Mouse (Mus musculus) stomach, postnatal 0 days (tissue): ENCODE measurements around the gene Clspn. TPM values are rescaled to one million over a fixed set of nuclear protein-coding genes. Genes with fewer than 3 reads are reported as not detected.

ENCODE experiments used
- ATAC-seq: fragments of 200-750 bp; cut with Nextera tagmentation; 2 replicates; pipeline ENCODE4 v1.8.0; 2017; ENCODE audit not compliant: low FRiP score, low TSS enrichment
- DNase-seq: peaks from one replicate; pipeline ENCODE4 v3.0.0-alpha.2; 2016; ENCODE audit warnings: low spot score
- H3K27ac ChIP-seq: fragments of 300-500 bp; sonication (generic); replicated peaks from 2 replicates; pipeline ENCODE4 v1.5.1; 2014; ENCODE audit warnings: mild to moderate bottlenecking, control low read depth
- H3K27me3 ChIP-seq: fragments of 300-500 bp; sonication (generic); 2 replicates; pipeline ENCODE4 v1.6.1; 2014; ENCODE audit warnings: low read length; ENCODE audit not compliant: control insufficient read depth, insufficient read depth
- H3K36me3 ChIP-seq: fragments of 300-500 bp; sonication (generic); 2 replicates; pipeline ENCODE4 v1.6.1; 2014; ENCODE audit warnings: low read length, mixed read lengths; ENCODE audit not compliant: control insufficient read depth, insufficient read depth
- H3K4me1 ChIP-seq: fragments of 300-500 bp; sonication (generic); replicated peaks from 2 replicates; pipeline ENCODE4 v1.6.1; 2014; ENCODE audit warnings: antibody characterized with exemption; ENCODE audit not compliant: control insufficient read depth, insufficient read depth
- H3K4me2 ChIP-seq: fragments of 300-500 bp; sonication (generic); replicated peaks from 2 replicates; pipeline ENCODE4 v1.6.1; 2014; ENCODE audit warnings: low read depth, mild to moderate bottlenecking, control low read depth, moderate library complexity
- H3K4me3 ChIP-seq: fragments of 300-500 bp; sonication (generic); 2 replicates; pipeline ENCODE4 v1.5.1; 2014; ENCODE audit warnings: low read depth, low read length, control low read depth
- H3K9ac ChIP-seq: fragments of 300-500 bp; sonication (generic); 2 replicates; pipeline ENCODE4 v1.6.1; 2014; ENCODE audit warnings: mild to moderate bottlenecking, low read length, control low read depth, mixed read lengths
- H3K9me3 ChIP-seq: fragments of 300-500 bp; sonication (generic); 2 replicates; pipeline ENCODE4 v1.6.1; 2016; ENCODE audit warnings: low read length; ENCODE audit not compliant: control insufficient read depth
- CTCF ChIP-seq: IDR thresholded peaks from 2 replicates; pipeline ENCODE4 v1.5.1; 2016; ENCODE audit warnings: antibody characterized with exemption, low read depth, mild to moderate bottlenecking, moderate library complexity
- EP300 ChIP-seq: optimal IDR thresholded peaks from 2 replicates; pipeline ENCODE3; 2016; ENCODE audit warnings: antibody characterized with exemption
- WGBS: fragments of 180-500 bp; shearing (Covaris S2); extraction: QIAGEN DNeasy Blood & Tissue Kit; methylation state at CpG from one replicate; pipeline ENCODE4 v1.1.7; 2014; 5-methylcytosine and 5-hydroxymethylcytosine counted together
- microRNA-seq: library from miRNA; unstranded; fragments of <30 nt; microRNA quantifications from one replicate; pipeline ENCODE4, GENCODE M21; 2016
- polyA plus RNA-seq: library from polyadenylated mRNA; unstranded; fragments of >200 nt; fragmentation: Nextera tagmentation; extraction: Ambion mirVana; gene quantifications from 2 replicates; pipeline ENCODE4 v1.2.1, GENCODE M21; 2015

The Clspn gene
- polyA plus RNA-seq, 1 experiment from 2014 or later: 8.9 TPM

GRCm38 (mm10) chr4:126641901-126642300 is 85.2 kb downstream of the Clspn start:
- no peak overlapping the region for H3K4me2 ChIP-seq
- ATAC-seq (no peak), DNase-seq (no peak)
- H3K4me3 ChIP-seq: no peak overlapping the region
- H3K36me3 ChIP-seq: no peaks in the 10 kb centered on the region
- no peaks in the 10 kb centered on the region for H3K4me1 ChIP-seq
- no peaks in the 10 kb centered on the region for H3K27me3 ChIP-seq
- H3K27ac ChIP-seq: no peak overlapping the region
- TF ChIP-seq CTCF (no peak), EP300 (no peak)
- WGBS: 33% methylated on average over 9 of the region's 9 CpGs
- no peaks in the 10 kb centered on the region for H3K9me3 ChIP-seq
- H3K9ac ChIP-seq: no peak overlapping the region

Small RNA genes within 50 kb of the gene (microRNA-seq; reads per million reads assigned to microRNA genes)
- not detected for gene Mir7119

Other genes starting within 250 kb of the Clspn start
- 33.8 and 35.7 TPM in 2 replicates for gene Adprhl2, start 235.2 kb upstream of the Clspn start, polyA plus RNA-seq
- gene Tekt2, start 231.2 kb upstream of the Clspn start, polyA plus RNA-seq: 3.6 and 3.9 TPM in 2 replicates
- 7.7 and 8.0 TPM in 2 replicates for gene Ago3, start 127.4 kb upstream of the Clspn start, polyA plus RNA-seq
- 2.5 and 2.8 TPM in 2 replicates for gene Ago1, start 88.4 kb upstream of the Clspn start, polyA plus RNA-seq
- gene Ago4, start 23.5 kb upstream of the Clspn start, polyA plus RNA-seq: 1.6 and 1.7 TPM in 2 replicates
- 1.5 and 1.9 TPM in 2 replicates for gene 5730409E04Rik, start 52.9 kb downstream of the Clspn start, polyA plus RNA-seq
- gene Psmb2, start 120.7 kb downstream of the Clspn start, polyA plus RNA-seq: 366 and 389 TPM in 2 replicates
- 0.80 and 1.0 TPM in 2 replicates for gene Tfap2e, start 179.3 kb downstream of the Clspn start, polyA plus RNA-seq
- 13.4 and 14.5 TPM in 2 replicates for gene Ncdn, start 196.5 kb downstream of the Clspn start, polyA plus RNA-seq
- gene AU040320, start 196.6 kb downstream of the Clspn start, polyA plus RNA-seq: 18.2 and 20.2 TPM in 2 replicates